Mouse (Mus musculus): ENCODE measurements at regions not wholly inside any gene's neighbourhood (a gene's known extent, or its start where the extent isn't known, plus 50 kb on each side); places are given as distances from the start of the nearest gene placed in this dataset.

- no peak for TF ChIP-seq GATA1 (IDR thresholded peaks at IDR 0.05; ENCODE audit: low read length)
- TF ChIP-seq TAL1 (IDR thresholded peaks at IDR 0.05; ENCODE audit: low read length), result no peak
These were observed 177.1 kb downstream of the Dusp6 start for GRCm38 (mm10) chr10:99440169-99440568.
